Mouse (Mus musculus) gastrocnemius, adult 18-20 months (tissue): ENCODE data around the gene Ube2d2b. TPM values are rescaled to one million over a fixed set of nuclear protein-coding genes. Genes with fewer than 3 reads are reported as not detected.
A peak's percentile ranks its signal among the peaks of the same experiment; 100 is the strongest.

Source experiments
- DNase-seq: peaks from one replicate; pipeline ENCODE4 v3.0.0; 2021; ENCODE audit warnings: low spot score
- long read RNA-seq, 2 experiments: library from polyadenylated mRNA; stranded (forward); transcript quantifications; one replicate each; pipeline ENCODE4 v2.0.0; 2021
- total RNA-seq, 2 experiments: library from RNA; stranded (reverse); gene quantifications; 2 replicates each; pipeline ENCODE4 v1.2.3; 2021

Gene Ube2d2b
- total RNA-seq, result not detected
- long read RNA-seq, experiment 1, result 0 reads
- long read RNA-seq, experiment 2, result 0 reads

GRCm38 (mm10) chr5:107829998-107830560, at the start of gene Ube2d2b:
TSS of gene Ube2d2b (plus strand) at chr5:107830099.
- DNase-seq, result no peak

GRCm38 (mm10) chr5:107782360-107782759, 47.5 kb upstream of the Ube2d2b start:
- DNase-seq, result no peak

- no peak for DNase-seq
These were observed 42.0 kb upstream of the Ube2d2b start for GRCm38 (mm10) chr5:107787682-107788443.

GRCm38 (mm10) chr5:107789492-107789891, 40.4 kb upstream of the Ube2d2b start:
- peak; percentile 4 for DNase-seq

GRCm38 (mm10) chr5:107791966-107792365, 37.9 kb upstream of the Ube2d2b start:
- no peak for DNase-seq

GRCm38 (mm10) chr5:107792516-107792915, 37.4 kb upstream of the Ube2d2b start:
- no peak for DNase-seq

- DNase-seq, result no peak
These were observed 36.6 kb upstream of the Ube2d2b start for GRCm38 (mm10) chr5:107793258-107793657.

GRCm38 (mm10) chr5:107793927-107794326, 36.0 kb upstream of the Ube2d2b start:
- no peak for DNase-seq

- no peak for DNase-seq
These were observed 31.6 kb upstream of the Ube2d2b start for GRCm38 (mm10) chr5:107798290-107798689.

GRCm38 (mm10) chr5:107801234-107801633, 28.7 kb upstream of the Ube2d2b start:
- no peak for DNase-seq

- DNase-seq, result no peak
These were observed 27.3 kb upstream of the Ube2d2b start for GRCm38 (mm10) chr5:107802621-107803020.

GRCm38 (mm10) chr5:107807496-107807895, 22.4 kb upstream of the Ube2d2b start:
- DNase-seq, result peak; percentile 53

- no peak for DNase-seq
These were observed 15.2 kb upstream of the Ube2d2b start for GRCm38 (mm10) chr5:107814651-107815050.

- DNase-seq, result no peak
These were observed 7.4 kb upstream of the Ube2d2b start for GRCm38 (mm10) chr5:107822521-107822920.

- no peak for DNase-seq
These were observed 1.5 kb downstream of the Ube2d2b start for GRCm38 (mm10) chr5:107831351-107831750.

GRCm38 (mm10) chr5:107834287-107834686, 4.4 kb downstream of the Ube2d2b start:
- DNase-seq, result no peak

- DNase-seq, result peak; percentile 69
These were observed 9.2 kb downstream of the Ube2d2b start for GRCm38 (mm10) chr5:107838891-107839644.

- no peak for DNase-seq
These were observed 10.8 kb downstream of the Ube2d2b start for GRCm38 (mm10) chr5:107840549-107841238.

- no peak for DNase-seq
These were observed 17.4 kb downstream of the Ube2d2b start for GRCm38 (mm10) chr5:107847349-107847748.

- no peak for DNase-seq
These were observed 17.9 kb downstream of the Ube2d2b start for GRCm38 (mm10) chr5:107847817-107848216.

GRCm38 (mm10) chr5:107848964-107849363, 19.1 kb downstream of the Ube2d2b start:
- no peak for DNase-seq

- DNase-seq, result peak; percentile 26
These were observed 23.9 kb downstream of the Ube2d2b start for GRCm38 (mm10) chr5:107853807-107854206.
